Mouse (Mus musculus) adrenal gland, adult (tissue): ENCODE data around the gene 7530416G11Rik.
A peak's percentile ranks its signal among the peaks of the same experiment; 100 is the strongest.

ENCODE experiments used
- DNase-seq, 2 experiments: peaks; one replicate each; pipeline ENCODE4 v3.0.0; 2022 to 2023; ENCODE audit warnings: low spot score in 1 of 2; ENCODE audit not compliant: inconsistent age in 2 of 2

The 7530416G11Rik gene

DNA sequence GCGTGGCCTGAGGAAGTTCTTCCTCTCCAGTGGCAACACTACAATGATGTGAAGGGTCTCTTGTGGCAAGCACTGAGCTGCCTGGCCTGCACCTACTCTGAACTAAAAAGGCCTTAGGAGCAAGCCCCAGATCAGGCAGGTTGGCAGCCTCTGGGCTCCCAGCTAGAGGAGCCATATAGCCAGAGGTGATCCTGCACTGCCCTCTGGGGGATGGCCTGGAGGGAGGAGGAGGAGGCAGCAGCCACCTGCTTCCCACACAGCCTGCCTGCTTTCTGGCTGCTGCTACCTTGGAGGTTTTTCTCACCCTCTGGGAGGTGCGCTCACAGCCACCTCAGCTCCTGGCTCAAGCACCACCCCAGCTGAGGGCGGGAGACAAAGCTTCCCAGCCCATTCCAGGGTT lies 22.4 kb downstream of the 7530416G11Rik start:
- DNase-seq = no peak

DNA sequence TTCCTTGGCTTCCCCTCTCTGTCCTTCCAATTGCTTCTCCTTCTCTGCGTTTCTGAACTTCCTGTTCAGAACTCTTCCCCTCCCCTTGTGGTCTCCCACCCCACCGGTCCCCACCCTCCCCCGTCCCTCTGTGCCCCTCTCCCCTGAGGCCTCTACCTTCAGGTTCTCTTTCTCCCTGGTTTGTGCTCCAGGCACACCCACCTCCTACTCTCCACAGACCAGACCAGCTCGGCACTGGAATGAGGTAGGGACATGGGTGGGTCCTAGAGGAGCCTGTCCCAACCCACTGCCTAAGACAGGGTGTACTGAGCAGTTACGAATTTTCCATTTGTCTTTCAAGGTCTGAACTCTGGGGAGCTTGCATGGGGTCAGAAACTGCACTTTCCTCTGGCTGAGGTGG lies 23.1 kb downstream of the 7530416G11Rik start:
- DNase-seq = no peak

DNA sequence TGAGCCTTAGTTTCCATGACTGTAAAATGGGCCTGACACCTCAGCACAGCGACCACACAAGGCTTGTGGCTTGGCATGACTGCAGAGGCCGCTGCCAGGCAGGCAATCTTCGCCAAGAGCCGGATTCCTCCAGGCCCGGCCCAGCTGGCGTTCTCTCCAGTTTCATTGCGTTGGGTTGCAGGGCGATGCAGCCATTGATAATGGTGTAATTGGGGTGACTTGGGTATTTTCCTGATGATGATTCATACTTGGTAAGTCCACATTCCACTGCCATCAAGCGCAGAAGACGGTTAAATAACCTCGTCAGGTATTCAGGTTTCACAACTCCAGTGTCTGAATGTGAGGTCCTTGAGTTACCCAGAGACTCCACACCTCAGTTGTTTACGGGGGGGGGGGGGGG lies 23.7 kb downstream of the 7530416G11Rik start:
- DNase-seq = no peak

DNA sequence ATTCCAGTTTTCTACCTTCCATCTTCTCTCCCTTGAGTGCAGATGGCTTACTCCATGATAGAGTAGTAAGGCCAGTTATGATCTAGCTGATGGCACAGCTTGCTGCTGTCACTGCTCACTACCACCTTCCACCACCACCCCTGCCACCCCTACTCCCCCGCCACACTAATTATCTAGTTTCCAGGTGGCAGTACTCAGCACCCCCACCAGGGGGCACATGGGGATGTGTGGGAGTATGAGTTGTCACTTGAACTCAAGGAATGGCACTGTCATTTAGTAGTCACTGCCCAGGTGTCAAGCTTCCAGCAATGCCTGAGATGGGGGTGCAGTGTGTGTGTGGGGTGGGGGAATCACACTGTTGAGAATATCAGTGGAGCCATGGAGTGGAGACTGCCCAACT lies 25.4 kb downstream of the 7530416G11Rik start:
- peak; percentile 60 to 90 for DNase-seq

DNA sequence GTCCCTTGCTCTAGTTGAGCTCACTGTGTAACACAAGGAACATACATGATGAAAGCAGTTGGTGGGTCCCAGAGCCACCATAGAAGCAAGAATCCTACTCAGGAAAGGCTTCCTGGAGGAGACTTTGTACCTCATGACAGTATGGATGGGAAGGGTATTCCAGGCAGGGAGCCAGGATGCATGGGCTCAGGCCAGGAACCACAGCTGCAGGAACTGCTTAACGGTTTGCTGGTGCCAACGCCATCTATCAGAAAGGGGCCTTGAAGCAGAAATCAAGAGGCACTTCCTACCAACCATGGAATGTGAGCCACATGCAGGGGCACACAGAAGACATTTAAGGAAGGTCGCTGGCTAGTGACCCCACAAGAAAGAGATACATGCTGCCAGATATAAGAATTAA lies 28.3 kb downstream of the 7530416G11Rik start:
- DNase-seq = peak; percentile 22 to 48

DNA sequence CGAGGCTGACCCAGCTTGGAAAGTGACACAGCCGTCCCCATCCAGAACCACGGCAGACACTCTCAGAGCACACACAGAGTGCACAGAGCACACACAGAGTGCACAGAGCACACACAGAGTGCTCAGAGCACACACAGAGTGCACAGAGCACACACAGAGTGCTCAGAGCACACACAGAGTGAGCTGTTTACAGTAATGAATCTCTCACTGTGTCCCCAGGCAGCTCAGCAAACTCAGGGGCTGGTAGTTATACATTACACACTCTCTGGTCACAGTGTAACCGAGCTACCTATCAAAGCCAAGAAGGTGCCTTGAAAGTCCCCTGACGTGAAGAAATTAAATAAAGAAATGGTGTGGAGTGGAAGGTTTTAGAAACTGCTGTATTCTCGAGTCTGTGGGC lies 33.6 kb downstream of the 7530416G11Rik start:
- no peak for DNase-seq

DNA sequence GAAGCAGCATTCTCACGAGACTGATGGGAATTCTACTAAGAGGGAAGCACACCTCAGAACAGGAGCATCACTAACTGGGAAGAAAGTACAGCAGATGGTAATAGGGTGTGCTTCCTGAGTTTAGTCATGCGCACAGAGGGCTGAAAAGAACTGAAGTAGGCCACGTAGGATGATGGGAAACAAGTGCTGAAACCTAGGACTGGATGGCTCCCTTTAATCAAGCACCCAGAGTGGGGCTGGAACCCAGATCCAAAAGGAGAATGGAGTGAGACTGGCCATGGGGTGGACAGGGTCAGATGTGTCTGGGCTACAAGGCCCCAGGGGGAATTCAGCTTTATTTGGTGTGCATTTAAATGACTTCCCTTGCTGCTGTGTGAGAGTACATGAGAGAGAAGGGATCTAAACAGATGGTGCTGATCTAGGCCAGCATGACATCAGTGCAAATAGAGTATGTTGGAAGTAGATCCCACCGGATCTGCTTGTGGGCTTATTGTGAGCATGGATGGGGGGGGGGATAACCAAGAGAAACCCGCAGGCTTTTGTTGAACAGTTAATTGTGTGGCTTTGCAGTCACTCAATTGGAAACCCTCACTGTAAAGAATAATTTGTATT lies 36.5 kb downstream of the 7530416G11Rik start:
- DNase-seq = no peak

DNA sequence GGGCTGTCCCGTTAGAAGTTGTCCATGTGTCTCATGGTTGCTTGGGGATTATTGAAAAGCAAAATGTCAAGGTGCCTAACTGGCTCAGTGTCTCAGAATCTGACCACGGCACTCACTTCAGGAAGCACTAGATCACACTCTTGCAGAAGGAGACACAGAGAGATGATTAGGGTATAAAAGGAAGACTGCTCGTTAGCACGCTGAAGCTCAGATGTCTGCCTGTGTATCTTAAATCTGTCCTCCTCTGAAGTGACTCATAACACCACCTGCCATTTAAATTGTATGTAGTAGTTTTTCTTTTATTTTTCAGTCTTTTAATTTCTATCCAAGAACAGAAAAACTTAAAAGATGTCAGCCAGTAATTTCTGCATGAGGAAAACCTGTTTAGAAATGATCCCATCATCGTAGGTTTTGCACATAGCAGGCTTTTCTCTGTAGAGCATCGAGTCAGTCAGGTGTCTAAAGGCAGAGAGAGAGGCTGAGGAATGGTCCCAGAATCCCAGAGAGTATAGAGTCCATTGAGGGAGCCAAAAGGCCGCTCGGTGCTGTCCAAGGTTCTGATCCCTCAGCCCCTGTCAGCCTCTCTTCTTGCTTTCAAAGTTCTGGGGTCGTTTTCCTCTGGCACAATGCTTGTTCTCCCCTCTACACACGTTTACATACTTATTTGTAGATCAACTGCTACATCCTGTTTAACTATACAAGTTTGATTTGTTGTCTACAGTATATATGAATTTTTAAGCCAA lies 38.0 kb downstream of the 7530416G11Rik start:
- no peak for DNase-seq

DNA sequence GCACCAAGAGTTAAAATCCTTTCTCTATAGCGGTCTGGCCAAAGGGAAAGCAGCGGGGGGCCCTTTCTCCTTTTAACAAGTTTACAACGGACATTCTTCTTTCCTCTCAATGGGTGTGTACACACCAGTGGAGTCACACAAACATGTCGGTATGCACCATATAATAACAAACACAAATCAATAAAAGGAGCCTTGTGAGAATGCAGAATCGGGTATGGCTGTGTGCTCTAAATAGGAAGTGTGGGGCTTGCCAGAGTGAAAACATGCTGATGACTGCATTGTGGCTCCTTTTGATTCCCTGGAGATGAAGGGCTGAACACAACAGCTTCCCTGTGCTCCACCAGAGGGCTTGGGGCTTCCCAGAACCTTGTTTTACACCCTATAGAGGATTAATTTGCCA lies 38.8 kb downstream of the 7530416G11Rik start:
- DNase-seq = no peak

DNA sequence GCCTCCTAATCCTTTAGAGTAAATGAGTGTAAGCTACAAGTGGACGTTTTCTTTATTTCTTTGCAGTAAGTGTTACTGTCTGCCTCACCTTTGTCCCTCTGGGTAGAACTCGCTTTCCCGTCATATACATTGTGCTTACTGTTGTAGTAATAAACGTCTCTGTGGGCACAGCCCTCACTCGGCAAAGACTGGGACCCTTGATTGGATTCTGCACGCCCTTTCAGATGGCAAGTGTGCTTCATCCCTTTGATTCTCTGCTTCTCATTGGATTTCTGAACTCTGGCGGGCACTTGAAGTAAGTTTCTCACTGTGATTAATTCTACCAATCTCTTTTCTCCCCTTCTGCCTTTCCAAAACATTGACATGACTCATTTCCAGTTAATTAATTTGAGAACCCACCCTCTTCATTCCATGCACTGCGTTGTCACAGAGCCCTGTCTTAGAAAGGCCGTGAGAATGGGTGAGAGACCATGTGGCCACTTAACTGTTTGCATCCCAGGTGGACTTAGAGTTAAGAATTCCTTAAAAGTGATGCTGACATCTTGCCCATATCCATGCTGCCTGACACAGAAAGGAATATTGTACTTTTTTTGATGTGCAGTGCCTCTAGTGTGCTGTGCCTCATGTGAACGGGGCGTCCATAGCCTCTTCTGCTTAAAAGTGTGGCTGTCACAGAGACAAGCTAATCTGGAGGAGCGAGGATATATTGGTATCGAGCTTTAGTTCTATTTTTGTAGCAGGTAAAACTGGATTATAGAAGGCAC lies 39.8 kb downstream of the 7530416G11Rik start:
- DNase-seq = no peak

DNA sequence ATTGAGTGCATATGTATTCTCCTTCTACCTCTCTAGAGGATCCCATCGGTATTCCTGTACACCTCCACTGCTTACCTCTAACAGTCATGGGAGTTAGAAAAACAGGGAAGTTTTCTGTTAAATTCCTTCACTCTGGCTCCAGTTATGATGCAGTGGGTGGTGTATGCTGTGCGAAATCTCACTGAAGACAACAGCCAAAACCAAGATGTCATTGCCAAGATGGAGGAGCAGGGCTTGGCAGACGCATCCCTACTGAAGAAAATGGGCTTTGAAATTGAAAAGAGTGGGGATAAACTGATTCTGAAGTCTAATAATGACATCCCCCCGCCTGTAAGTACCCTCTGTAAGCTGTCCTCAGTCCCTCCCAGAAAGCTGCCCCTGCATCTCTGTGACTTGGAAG lies 40.9 kb downstream of the 7530416G11Rik start:
- DNase-seq = no peak

DNA sequence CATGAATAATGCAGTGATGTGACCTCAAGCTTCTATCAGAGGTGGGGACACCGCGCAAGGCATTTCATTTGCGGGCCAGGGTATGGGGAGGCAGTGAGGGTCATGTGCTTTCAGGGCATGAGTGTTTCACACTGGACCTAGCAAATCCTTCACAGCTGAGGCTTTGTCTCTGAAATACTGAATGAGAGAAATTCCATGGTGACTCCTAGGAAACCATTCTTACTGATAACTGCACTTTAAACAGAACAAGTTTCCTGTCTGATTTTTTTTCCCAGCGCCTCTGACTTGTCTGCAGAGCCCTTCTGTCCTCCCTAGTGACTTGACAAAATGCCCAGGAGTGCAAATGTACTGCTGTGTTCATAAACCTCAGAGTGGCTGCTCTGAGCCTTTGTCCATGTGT lies 41.5 kb downstream of the 7530416G11Rik start:
- no peak for DNase-seq

DNA sequence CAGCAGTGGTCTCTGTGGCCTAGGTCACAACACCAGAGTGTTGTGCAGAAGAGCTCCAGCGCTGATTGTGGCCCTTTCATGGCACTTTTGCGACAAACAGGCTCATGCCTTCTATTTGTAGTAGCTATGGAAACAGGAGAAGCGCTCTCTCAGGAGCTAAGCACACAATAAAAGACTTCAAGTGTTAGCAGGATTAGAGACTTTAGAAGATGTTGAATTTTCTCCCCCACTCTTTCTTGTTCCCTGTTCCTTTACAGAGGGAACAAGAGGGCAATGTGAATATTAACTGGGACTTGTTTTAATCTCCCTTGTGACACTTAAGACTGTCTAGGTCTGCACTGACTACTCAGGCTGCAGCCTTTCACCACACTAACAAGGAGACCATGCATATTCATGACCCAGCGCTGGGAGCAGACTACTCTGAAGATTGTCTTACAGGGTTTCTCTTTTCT lies 44.4 kb downstream of the 7530416G11Rik start:
- no peak for DNase-seq

DNA sequence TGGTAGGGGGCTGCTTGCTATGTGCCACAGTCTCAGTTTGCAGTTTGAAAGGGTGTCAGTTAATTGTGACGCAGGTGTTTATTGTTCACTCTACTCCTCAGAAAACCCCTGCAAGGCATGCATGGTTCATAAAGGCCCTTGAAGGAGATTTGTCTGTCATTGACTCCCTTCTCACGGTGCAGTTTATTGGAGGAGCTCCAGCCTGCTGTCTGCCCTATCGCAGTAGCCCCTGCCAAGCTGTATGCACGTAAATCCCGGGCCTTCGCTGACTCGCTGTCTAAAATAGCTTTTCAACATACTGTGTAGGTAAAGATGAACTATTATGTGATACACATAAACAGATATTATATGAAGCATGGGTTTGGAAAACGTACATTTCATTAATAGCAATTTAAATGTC lies 45.2 kb downstream of the 7530416G11Rik start:
- no peak for DNase-seq

DNA sequence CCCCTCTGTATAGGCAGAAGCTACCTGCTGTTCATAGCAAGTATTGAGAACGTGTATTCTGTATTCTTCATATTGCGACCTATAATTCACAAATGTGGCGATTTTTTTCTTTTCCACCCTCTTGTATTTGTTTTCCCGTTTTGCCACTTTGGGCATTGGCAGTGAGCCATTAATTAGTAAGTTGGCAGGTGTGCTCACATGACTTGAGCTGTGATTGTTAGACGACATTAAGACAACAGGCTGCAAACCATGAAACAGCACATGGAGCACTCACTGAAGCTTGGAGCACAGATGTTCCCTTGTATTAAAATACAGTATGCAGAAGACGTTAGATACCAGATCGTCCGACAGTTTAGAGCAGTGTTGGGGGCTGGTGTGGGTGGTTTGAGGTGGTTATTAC lies 46.1 kb downstream of the 7530416G11Rik start:
- DNase-seq = no peak

DNA sequence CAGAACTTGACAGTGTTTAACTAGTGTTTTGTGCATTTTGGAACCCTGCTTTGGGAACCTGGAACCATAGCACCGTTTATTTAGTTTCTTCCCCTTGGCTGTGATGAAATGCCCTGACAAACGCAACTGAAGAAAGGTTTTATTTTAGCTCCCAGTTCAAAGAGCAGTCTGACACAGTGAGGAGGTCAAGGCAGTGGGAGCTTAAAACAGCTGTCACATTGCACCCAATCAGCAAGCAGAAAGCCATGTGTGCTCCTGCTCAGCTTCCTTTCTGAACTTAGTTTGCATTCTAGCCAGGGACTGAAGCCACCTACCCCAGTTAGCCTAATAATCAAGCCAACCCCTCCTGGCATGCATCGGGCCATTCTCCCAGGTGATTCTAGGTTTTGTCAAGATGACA lies 56.4 kb downstream of the 7530416G11Rik start:
- no peak for DNase-seq
